Mouse (Mus musculus): Measurements from ENCODE around the gene Fam83e. TPM values are rescaled to one million over a fixed set of nuclear protein-coding genes. Genes with fewer than 3 reads are reported as not detected.

The Fam83e gene
- total RNA-seq, 2 experiments from 2014 or later, result 0.24 to 0.34 TPM

DNA sequence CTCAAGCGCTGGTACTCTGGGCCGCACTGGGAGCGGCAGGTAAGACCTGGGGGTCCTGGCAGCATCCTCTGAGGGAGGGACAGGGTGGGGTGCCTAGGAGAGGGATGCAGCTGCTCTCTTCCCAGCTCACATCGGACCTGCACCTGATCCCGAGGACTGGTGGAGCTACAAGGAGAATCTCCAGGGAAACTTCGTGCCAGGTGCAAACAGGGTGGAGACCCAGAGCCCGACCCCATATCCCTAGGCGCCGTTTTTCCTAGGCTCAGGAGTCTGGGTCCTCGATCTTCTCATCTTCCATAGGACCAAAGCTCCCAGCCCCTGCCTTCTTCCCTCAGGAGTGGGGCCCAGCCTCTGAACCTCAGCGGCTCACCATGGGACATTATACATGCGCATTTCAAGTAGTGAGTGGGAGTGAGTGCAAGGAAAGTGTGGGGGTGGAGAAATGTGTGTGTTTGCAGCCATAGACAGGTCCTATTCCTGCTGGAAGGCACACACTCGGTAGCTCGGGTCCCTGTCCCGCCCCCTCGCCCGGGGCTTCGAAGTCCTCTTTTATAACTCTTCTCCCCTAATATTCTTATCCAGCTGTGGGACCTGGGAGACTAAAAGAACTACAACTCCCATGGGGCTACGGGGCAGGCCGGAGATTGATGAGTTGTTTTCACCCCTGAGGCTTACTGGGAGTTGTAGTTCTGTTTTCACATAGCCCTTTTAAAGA lies 20.6 kb upstream of the Fam83e start:
- peak; percentile 82 to 93 for DNase-seq (ENCODE audit: low spot score in 2 of 2)
- intact Hi-C loops (cut with DNase I), result loop anchor here (10.0 kb wide), 1 partner anchor 236 kb away; the partner anchor contains the start of gene Bax

- no peak for DNase-seq (ENCODE audit: low spot score in 2 of 2)
- intact Hi-C loops (cut with DNase I), result loop anchor here (10.0 kb wide), 1 partner anchor 236 kb away; the partner anchor contains the start of gene Bax
Measured at GRCm38 (mm10) chr7:45701072-45701471, 19.9 kb upstream of the Fam83e start.

GRCm38 (mm10) chr7:45701607-45702006 lies 19.4 kb upstream of the Fam83e start:
- intact Hi-C loops (cut with DNase I), result loop anchor here (10.0 kb wide), 1 partner anchor 237 kb away; the partner anchor contains the start of gene Bax
- no peak for DNase-seq (ENCODE audit: low spot score in 2 of 2)

- no peak for DNase-seq (ENCODE audit: low spot score in 2 of 2)
- intact Hi-C loops (cut with DNase I), result loop anchor here (10.0 kb wide), 1 partner anchor 238 kb away; the partner anchor contains the start of gene Bax
Measured at GRCm38 (mm10) chr7:45702316-45702715, 18.7 kb upstream of the Fam83e start.

DNA sequence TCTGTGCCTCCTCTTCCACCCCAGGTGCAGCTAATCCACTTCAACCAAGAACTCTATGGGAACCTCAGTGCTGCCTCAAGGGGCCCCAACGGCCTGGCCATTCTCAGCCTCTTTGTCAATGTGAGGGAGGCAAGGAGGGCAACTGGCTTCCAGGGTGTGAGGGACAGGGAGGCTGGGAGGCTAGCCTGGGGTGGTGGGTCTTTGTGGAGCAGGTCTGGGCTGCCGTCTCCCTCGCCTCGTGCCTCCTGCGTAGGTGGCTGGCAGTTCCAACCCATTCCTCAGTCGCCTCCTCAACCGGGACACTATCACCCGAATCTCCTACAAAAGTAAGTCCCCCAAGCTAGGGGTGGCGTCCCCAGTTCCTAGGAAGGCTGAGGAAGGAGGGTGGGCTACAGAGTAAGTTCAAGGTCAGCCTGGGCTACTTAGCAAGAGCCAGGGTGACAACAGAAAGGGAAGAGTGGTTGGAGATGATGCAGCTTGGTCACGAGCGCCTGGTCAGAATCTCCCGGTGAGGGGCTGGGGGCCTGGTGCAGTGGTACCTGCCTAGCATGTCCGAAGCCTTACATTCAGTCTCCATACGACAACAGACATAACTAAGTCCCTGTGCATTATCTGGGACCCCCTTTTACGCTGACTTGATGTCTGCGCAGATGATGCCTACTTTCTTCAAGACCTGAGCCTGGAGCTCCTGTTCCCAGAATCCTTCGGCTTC lies 18.0 kb upstream of the Fam83e start:
- intact Hi-C loops (cut with DNase I), result loop anchor here (10.0 kb wide), 1 partner anchor 238 kb away; the partner anchor contains the start of gene Bax
- no peak for DNase-seq (ENCODE audit: low spot score in 2 of 2)

DNA sequence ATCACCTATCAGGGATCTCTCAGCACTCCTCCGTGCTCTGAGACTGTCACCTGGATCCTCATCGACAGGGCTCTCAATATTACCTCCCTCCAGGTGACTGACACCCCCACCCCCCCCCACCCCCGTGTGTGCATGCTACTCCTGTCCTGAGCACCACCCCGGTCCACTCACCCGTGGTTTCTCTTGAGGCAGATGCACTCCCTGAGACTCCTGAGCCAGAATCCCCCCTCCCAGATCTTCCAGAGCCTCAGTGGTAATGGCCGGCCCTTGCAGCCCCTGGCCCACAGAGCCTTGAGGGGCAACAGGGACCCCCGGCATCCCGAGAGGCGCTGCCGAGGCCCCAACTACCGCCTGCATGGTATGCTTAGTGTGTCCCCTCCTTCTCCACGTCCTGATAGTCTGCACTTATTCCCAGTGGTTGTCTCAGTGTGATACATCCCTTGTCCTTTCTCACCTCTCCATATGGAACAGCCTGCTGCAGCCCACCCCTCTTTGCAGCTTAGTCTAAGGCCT lies 17.4 kb upstream of the Fam83e start:
- intact Hi-C loops (cut with DNase I), result loop anchor here (10.0 kb wide), 1 partner anchor 239 kb away; the partner anchor contains the start of gene Bax
- DNase-seq (ENCODE audit: low spot score in 2 of 2), result no peak

GRCm38 (mm10) chr7:45704046-45704559 lies 16.9 kb upstream of the Fam83e start:
- DNase-seq (ENCODE audit: low spot score in 2 of 2), result peak; percentile 84 to 98
- intact Hi-C loops (cut with DNase I), result loop anchor here (10.0 kb wide), 1 partner anchor 239 kb away; the partner anchor contains the start of gene Bax

GRCm38 (mm10) chr7:45704730-45705442 lies 16.1 kb upstream of the Fam83e start, which contains the start of gene Dbp:
Dbp (plus strand) TSS chr7:45705088.
- peak; percentile 99 to 100 for DNase-seq (ENCODE audit: low spot score in 2 of 2)
- intact Hi-C loops (cut with DNase I), result loop anchor here (10.0 kb wide), 1 partner anchor 240 kb away; the partner anchor contains the start of gene Bax

DNA sequence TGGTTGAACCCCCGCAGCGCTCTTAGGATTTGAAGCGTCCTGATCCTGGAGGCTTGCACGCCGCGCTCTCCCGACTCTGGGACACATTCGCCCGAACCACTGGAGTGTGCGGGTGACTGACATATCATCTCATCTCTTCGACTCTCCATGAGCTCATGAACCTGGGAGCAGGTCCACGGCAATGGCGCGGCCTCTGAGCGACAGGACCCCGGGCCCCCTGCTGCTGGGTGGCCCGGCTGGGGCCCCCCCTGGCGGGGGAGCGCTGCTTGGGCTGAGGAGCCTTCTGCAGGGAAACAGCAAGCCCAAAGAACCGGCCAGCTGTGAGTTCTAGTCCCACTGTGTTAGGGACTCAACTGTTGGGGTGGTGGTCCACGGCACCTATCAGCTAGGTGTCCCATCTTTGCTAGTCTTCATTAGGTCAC lies 15.6 kb upstream of the Fam83e start:
- no peak for DNase-seq (ENCODE audit: low spot score in 2 of 2)

DNA sequence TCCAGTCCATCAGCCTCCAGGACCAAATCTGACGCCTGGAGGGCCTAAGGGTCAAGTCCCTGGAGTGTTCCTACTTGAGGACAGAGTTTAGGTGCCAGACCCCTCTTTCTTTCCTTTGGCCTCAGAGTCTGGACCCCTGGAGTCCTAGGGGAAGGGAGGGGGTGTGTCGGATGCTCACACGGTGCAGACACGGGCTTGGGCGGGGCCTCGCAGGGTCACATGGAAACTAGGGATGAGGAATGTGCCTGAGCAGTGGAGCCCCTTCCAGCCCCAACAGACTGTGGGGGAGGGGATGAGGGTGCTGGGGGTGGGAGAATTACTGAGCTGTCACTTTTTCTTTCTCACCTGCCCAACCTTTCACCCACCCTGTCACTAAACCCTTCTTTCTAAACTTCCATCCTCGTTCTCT lies 15.1 kb upstream of the Fam83e start:
- peak; percentile 84 to 95 for DNase-seq (ENCODE audit: low spot score in 2 of 2)
- intact Hi-C loops (cut with DNase I), result loop anchor here (10.0 kb wide), 1 partner anchor 241 kb away; the partner anchor contains the start of gene Bax

More for the DNA sequence above, 15.6 kb upstream of the Fam83e start:
- intact Hi-C loops (cut with DNase I), result loop anchor here (10.0 kb wide), 1 partner anchor 241 kb away; the partner anchor contains the start of gene Bax

DNA sequence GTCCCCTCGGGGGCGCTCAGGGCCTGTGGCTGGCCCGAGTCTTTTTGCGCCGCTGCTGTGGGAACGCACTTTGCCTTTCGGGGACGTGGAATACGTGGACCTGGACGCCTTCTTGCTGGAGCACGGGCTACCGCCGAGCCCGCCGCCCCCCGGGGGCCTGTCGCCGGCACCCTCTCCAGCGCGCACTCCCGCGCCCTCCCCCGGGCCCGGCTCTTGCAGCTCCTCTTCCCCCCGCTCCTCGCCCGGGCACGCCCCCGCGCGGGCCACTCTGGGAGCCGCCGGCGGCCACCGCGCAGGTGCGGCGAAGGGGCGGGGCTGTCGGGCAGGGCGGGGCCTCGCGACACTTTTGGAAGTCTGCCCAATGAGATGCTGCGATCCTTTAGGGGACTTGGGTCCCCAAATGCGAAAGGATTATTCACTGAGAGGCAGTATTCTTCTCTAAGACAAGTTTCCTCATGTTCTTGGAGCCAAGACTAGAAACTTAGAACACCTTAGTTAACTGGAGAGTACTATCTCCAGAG lies 14.2 kb upstream of the Fam83e start:
- DNase-seq (ENCODE audit: low spot score in 2 of 2), result peak; percentile 84 to 92
- intact Hi-C loops (cut with DNase I), result loop anchor here (10.0 kb wide), 1 partner anchor 242 kb away; the partner anchor contains the start of gene Bax

DNA sequence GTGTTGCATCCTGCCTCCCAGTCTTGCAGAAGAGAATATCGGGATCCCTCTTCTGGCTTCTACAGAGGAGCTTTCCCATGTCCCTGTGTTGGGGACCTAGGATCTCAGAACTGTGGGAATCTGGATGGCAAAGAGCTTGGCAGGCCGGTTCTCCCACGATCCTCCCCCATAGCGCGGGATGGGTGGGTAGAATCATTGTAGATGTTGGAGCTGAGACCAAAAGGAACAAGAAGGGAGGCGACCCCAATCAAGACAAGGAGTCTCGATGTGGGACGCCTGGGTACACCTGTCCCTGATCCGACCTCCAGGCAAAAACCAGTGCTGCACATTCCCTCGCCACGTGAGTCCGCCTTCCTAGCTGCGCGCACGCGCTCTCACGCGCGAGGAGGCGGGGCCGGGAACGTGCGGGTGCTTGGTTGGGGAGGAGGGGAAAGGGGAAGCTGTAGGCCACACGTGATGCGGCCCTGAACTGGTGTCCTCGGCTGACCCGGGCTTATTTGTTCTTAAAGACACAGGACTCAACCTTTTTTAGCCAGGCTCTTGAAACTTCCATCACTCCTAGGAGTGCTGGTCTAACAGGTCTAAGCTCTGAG lies 13.5 kb upstream of the Fam83e start:
- intact Hi-C loops (cut with DNase I), result loop anchor here (10.0 kb wide), 1 partner anchor 243 kb away; the partner anchor contains the start of gene Bax

GRCm38 (mm10) chr7:45708221-45708761 lies 12.7 kb upstream of the Fam83e start:
- intact Hi-C loops (cut with DNase I), result loop anchor here (10.0 kb wide), 1 partner anchor 243 kb away; the partner anchor contains the start of gene Bax
- peak in 1 of 2 experiments; percentile 37 for DNase-seq (ENCODE audit: low spot score in 2 of 2)

More for the DNA sequence above, 13.5 kb upstream of the Fam83e start:
- peak; percentile 96 to 97 for DNase-seq (ENCODE audit: low spot score in 2 of 2)

GRCm38 (mm10) chr7:45709036-45709435 lies 12.0 kb upstream of the Fam83e start:
- peak; percentile 34 to 73 for DNase-seq (ENCODE audit: low spot score in 2 of 2)
- intact Hi-C loops (cut with DNase I), result loop anchor here (10.0 kb wide), 1 partner anchor 244 kb away; the partner anchor contains the start of gene Bax

GRCm38 (mm10) chr7:45709677-45710355 lies 11.2 kb upstream of the Fam83e start:
- DNase-seq (ENCODE audit: low spot score in 2 of 2), result no peak
- intact Hi-C loops (cut with DNase I), result loop anchor here (10.0 kb wide), 1 partner anchor 245 kb away; the partner anchor contains the start of gene Bax

DNA sequence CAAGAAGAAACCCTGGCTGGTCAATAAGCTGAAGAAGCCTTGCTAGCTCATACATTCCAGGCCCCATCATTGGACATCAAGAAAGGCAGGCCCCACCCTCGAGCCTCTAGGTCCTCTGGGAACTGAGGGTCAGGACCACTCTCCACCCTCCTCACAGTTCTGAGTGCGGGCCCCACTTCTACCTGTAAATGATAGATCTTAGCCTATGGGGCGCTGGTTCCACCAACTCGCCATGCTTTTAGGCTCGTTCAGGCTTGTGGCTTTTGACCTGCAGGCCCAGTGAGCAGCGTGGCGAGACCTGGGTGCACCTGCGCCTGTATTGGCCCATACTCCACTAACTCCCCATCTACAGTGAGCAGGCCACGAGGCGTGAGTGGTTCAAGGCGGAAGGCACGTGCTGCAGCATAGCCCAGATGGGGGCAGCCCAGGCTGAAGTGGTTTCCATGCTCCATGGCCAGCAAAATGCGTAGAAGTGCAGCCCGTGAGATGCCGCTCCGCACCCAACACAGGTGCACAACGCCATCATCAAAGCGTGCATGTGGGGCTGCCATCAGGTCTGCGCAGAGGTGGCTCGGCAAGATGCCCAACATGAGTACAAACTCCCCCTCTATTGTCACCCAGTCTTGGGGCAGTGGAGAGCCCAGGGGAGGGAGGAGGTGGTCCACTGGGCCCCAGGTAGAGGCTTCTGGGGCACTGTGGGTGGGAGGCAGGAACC lies 10.4 kb upstream of the Fam83e start:
- intact Hi-C loops (cut with DNase I), result no loop called here
- no peak for DNase-seq (ENCODE audit: low spot score in 2 of 2)
